Mouse (Mus musculus) cerebellum, adult 8-10 months (tissue): ENCODE measurements at regions not wholly inside any gene's neighbourhood (a gene's known extent, or its start where the extent isn't known, plus 50 kb on each side); places are given as distances from the start of the nearest gene placed in this dataset.
"Not testable (repeated sequence)": the region's sequence is repeated elsewhere in the genome, so short reads cannot be mapped to it uniquely, and the experiment has no call there.

Experiments
- DNase-seq: peaks from one replicate; pipeline ENCODE4 v3.0.0; 2022

DNA sequence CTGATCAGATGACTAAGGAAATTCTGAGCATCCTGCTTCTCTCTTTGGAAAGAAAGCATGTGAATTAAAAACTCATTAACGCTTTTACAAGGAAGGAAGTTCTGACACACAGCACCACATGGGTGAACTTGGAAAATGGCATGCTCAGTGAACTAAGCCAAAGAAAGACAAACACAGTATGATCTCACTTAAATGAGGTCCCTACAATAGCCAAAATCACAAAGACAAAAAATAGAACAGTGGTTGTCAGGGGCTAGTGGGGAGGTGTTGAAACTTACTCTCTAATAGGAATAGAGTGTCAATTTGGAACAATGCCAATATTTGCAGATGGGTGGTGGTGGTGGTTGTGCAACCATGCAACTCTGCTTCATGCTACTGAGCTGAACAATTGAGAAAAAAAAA lies 172.7 kb upstream of the Prkcq start:
- DNase-seq: no peak

DNA sequence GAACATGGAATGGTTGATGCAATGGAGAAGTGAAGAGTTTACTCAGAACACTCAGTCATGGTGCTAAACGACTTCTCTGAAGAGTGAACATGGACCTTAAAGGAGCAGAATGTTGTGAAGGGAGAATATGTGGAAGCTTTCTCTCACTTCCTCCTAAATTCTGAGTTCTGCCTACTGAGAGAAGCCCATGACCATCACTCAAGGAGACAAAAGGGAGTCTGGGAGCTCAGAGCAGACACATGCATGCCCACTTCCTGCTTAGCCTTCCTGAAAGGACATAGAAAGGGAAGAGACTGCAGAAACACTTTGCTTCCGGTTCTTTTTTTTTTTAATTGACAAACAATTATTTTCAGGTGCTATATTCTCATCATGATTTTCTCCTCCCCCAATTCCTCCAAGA lies 166.1 kb upstream of the Prkcq start:
- DNase-seq: no peak

DNA sequence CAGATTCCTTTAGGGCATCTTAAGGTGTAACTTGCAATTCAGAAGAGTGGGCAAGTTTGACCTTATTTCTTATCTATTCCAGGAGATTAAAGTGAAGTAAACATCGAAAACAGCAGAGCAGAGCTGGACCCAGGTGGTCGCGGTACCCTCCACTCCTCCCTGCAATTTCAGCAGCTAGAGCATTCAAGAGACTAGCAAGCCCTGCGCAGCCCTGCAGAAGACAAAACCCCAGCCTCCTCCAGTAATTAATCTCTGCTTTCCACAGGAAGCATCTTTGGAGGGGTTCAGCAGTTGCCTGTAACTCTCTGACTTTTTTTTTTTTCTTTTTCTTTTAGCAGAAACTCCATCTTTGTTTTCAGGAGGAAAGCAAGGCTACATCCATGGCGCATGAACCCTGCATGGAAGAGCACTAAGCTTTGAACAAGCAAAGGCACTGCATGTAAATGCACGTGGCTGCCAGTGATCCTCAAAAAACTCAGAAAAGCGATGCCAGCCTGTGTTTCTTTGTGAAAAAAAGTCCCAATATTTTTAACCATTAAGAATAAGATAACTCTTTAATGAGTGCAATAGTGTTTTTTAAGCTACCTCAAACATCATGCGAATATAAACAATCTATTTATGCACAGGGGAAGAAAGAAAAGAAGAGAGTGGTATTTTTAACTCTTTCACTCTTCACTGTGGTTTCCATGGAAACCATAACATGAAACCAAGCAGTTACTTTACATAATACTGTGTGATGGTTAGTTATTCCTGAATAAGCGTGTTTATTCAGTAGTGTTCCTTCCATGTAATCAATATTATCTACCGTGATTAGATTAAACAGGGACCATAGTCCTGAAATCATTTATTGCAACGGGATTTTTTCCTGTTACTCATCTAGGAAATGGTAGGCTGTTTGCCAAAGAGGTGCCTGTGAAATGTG lies 160.6 kb upstream of the Prkcq start:
- no peak for DNase-seq

DNA sequence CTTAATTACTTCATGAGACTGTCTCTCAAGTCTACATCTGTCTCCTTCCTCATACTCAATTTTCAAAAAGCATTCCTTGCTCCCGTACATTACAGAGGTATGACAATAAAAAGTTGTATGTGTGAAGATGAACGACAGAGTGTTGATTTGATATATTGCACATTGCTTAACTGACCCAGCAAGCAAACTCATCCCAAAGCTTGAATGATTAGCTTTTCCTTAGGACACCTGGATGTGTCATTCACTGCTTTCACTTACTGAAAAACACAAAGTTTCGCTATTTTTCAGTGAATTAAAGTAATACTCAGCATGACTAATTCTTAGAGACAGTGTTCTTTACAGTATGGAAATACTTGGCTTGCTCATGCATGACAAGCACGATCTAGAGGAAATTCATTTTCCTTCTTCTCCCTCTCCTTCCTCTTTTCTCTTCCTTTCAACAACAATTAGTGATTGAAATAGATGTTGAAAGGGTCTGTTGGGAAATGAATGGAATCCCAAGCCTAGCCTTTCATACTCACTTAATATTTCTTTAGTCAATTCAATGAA lies 159.5 kb upstream of the Prkcq start:
- no peak for DNase-seq

DNA sequence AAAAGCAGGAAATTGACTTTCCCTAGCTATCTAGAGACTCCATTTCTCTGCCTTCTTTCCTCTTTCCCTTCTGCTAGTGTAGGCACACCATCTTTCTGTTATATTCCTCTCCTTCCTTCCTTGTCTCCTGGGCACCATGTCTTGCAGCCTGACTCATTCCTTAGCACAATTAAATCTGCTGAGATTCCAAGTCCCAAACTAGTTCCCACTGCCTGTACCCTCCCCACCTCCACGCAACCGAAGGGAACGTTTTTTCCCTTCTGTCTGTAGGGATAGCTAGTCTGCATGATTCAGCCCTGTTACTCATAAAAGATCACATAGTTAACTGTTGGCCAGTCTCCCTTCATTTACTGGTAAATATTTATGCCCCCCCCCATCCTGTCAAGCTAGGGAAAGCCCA lies 158.8 kb upstream of the Prkcq start:
- no peak for DNase-seq

DNA sequence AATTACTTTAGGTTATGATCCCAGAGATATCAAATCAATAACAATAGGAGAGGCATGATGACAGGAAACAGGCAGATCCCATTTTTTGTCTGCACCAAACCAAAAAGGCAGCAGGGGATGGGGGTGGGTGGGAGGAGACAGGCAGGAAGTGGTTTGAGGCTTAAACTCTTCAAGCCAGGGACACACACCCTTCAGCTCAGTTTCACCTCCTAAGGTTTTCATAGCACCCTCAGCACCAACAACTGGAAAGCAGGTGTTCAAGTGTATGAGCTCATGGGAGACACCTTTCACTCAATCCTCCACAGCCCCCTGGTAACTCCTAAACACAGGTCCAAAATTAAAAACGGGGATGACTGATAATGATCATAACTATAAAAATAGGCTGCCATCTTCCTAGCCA lies 155.5 kb upstream of the Prkcq start:
- DNase-seq: no peak

DNA sequence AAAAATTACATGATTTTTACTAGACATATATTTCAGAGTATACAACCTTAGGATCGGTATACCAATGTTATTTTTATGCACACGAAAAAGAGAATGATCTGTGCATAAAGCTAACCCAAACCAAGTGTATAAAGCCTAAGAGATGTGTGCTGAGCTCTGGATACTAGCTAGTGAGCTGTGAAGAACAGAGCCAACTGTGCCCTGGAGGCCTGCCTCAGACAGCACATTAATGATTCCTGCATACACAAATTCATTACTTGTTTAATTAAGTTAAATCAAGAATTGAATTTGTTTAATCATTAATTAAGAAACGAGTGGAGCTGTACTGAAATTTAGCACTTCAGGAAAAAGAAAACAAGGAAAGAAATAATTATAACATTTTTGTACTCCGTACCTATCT lies 139.0 kb upstream of the Prkcq start:
- no peak for DNase-seq

DNA sequence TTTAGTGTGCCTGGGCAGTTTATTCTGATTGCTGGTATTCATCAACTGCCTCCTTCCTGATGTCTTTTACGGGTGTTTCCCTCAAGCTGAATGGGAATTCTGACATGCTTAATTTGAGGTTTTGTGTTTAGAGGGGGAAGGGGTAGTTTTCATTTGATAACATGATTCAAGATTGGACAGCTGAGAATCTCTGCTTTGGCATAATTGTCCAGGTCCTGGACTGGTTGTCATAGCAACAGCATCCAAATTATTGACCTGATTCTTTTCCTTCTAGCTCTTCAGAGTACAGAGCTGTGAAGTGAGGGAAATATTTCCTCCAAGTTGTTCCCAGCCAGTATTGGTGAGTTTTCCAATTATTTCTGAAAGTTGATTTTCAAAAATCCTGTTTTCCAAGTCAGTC lies 137.7 kb upstream of the Prkcq start:
- DNase-seq: no peak

DNA sequence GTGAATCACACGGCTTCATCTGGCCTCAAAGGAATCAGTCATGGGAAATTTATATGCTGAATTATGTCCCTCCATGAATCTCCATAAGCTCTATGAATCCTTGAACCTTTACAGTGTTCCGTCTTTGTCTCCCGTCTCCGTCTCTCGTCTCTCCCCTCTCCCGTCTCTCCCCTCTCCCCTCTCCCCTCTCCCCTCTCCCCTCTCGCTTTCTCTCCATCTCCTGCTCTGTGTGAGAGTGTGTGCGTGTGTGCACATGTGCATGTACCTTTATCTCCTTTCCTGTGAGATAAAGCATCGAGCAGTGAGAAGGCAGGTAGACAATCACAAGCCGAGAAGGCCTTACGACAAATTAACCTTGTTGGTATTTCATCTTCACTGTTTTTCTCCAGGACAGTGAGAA lies 134.6 kb upstream of the Prkcq start:
- DNase-seq: no peak

DNA sequence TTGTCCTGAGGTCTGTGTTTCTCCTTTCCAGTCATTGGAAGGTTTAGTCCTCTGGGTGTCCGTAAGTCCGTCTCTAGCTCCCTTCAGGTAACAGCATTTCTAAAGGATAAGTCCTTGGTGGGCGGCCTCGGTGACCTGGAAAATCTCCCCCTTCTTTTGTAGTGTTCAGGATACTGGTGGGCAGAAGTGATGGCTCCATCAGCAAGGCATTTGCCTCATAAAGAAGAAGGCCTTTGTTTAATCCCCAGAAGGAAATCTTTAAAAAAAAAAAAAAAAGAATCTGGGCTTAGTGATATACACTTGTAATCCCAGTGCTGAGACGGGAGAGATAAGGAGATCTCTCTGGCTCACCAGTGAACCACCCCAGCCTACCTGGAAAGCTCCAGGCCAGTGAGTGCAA lies 133.5 kb upstream of the Prkcq start:
- no peak for DNase-seq

DNA sequence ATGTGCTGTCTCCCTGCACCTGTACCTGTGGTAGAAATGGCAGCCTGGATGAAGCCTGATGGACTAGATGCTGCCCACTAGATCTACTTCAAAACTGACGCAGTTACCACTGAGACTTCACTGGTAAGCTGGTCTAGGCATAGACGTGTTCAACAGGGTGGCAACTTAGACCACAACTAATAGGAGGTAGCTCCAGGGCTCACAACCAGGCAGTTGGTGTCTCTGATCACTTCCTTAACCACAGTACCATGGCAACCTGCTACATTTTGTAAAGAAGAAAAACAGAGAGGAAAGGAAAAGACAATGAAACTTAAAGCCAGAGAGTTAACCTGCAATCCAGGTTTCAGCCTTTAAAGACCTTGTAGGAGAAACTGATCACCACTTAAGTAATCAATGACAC lies 131.9 kb upstream of the Prkcq start:
- DNase-seq: no peak

DNA sequence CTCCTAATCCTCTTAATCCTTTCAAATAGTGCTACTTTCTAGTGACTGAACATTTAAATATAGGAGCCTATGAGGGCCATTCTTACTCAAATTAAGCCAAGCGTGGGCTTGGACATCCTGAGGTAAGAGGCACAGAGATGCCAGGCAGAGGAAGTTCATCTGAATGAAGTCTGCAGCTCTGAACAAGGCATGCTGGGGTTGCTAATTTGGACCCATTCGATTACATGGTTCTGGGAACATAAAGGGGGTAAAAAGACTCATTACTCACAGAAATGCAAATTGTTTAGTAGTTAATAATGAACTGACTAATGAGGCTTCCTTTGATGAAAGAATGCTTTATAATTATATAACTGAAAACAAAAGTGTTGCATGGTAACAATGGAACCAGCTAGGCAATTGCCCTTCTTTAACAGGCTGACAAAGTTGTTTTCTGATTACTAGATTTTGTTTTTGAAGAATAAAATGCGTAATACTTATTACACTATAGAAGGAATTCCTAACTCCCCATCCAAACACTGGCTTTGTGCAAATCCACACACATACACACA lies 127.1 kb upstream of the Prkcq start:
- no peak for DNase-seq

DNA sequence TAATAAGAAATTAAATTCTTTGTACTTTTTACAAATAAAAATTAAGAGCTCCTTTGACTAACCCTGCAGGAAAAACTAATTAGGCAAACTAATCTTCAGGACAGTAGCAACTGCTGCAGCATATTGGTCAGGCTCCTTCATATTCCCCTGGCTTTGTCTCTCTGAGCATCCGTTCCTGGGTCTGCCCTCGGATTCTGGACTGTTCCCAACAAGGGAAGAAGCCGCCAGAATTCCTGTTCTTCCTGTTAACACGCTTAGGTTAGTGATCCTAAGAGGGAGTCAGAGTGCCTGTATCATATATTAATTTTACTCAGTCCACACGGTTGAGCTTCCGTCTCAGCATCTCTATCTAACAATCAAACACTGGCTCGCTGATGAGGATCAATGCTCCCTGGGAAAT lies 120.3 kb upstream of the Prkcq start:
- no peak for DNase-seq

DNA sequence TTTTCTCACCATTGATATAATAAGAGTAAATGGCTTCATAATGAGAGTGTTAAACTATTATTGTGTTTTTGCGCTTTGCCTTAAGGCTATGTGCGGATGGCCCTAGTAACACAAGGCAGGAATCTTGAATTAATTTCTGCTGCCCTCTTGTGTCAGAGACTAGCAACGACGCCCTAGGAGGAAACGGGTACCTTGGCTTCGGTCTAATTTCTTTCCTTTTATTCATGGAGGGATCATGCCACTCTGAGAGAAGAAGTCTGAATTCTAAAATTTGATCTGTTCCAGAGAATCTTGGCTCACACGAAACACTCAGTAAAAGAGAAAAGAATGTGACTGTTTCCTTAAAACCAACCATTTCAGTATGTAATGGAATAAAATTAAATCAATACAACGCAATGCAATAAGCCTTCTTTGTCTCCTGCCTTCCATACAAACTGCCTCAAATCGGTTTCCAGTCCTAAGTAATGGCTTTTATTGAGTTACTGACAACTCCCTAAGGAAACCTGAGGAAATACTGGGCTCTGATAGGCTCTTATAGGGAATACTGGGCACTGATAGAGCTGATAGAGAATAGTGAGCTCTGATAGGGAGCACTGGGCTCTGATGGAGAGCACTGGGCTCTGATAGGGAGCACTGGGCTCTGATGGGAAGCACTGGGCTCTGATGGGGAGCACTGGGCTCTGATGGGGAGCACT lies 112.0 kb upstream of the Prkcq start:
- peak; percentile 5 for DNase-seq

DNA sequence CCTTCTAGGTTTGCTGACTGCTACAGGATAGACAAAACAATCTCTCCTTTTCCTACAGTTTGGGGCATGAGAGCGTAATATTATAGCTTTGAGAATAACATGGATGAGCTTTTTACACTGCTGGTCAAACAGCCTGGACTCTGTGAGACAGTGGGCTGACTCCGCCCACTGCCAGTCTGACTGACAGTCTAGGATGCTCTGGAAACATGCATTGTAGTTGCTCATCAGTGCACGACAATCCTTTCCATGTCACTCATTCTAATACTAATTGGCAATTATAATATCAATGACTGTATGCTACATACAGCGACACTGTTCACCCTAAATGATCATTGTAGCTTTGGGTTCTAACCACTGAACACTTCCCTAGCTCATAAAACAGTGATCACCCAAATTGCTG lies 104.5 kb upstream of the Prkcq start:
- DNase-seq: no peak

DNA sequence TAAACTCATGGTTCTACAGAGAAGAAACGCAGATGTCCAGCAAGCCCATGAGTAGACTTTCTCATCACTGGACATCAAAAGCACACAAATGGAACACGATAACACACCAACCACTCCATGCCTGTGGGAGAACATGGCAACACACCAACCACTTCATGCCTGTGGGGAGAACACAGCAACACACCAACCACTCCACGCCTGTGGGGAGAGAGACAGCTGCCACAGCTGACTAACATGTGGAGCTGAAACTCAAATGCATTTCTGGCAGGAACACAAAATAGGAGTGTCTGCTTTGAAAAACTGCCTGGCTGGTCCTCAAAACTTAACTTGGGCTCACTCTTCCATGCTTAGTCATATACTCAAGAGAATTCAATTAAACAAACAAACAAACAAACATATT lies 88.4 kb upstream of the Prkcq start:
- no peak for DNase-seq

DNA sequence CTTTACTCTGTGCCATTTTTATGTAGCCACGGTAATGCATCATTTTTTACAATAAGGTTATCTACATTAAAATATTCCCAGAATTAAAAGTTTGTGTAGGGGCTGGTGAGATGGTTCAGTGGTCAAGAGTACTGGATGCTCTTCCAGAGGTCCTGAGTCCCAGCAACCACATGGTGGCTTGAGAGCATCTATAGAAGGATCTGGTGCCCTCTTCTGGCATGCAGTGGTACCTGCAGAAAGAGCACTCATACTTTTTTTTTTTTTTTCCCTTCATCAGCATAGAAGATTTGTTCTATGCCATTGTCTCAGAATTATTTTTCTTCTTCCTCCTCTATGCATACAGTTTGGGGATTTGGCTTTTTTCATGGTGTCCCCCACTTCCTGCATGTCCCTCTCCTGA lies 84.9 kb upstream of the Prkcq start:
- no peak for DNase-seq

DNA sequence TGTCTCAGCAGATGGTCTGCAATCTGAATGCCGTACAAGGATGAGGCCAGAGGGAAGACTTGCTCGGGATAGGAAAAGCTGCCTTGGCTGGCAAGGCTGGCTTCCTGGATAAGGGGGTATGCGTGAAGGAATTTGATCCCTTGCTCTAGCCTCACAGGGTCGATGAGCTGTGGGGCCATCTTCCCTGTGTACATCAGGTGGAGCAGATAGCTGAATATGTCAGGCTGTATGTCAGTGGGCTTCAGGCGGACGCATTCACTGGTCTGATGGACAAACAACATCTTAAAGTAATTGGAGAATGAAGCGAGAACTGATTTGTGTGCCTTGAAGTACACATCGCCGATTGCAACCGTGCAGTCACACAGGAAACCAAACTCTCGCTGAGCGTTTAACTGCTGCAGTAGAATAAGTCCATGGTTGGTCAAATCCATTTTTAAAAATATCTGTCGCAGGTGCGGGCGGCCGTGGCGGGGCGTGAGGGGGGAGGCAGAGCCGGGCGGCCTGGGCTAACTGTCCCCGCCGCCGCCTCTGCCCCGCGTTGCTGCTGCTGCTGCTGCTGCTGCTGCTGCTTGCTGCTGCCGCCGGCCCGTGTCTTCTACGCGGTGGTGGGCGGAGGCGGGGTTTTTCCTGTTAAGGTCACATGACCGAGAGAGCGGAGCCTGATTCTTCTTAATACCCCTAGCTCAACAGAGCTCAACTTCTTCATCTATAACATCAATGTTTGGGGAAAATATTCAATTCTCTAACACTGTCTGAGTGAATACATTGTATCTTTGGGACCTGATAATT lies 71.9 kb upstream of the Prkcq start:
- not testable (repeated sequence) for DNase-seq

DNA sequence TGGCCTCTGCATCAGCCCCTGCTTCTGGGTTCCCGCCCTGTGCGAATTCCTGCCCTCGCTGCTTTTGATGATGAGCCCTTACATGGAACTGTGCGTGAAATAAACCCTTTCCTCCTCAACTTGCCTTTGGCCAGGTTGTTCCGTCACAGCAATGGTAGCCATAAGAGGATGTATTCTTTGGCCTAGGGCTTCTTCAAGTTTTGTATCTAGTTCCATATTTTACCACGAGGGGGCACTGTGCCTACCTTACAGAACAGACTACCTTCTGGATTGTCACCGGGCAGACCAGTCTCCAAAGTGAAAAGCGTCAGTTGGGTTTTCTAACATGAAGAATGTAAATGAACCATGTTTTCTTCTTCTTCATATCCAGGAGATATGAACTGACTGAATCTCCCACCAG lies 58.7 kb upstream of the Prkcq start:
- DNase-seq: peak; percentile 10

DNA sequence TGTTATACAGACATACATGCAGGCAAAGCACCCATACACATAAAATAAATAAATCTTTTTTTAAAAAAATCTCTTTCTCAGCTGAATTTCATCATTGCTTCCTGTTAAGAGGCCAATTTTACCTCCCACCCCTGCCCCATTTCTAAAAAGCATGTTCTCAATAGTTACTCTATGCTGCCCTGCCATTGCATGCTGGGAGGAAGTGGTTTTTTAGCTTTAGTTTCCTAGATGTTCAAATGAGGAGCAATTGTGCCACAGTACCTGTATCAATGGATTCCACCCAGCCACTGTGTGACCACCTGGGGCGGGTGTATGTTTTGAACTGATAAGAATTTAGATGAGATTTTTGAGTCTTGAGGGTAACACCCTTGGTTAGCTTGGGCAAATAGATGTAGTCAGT lies 53.3 kb upstream of the Prkcq start:
- DNase-seq: no peak

DNA sequence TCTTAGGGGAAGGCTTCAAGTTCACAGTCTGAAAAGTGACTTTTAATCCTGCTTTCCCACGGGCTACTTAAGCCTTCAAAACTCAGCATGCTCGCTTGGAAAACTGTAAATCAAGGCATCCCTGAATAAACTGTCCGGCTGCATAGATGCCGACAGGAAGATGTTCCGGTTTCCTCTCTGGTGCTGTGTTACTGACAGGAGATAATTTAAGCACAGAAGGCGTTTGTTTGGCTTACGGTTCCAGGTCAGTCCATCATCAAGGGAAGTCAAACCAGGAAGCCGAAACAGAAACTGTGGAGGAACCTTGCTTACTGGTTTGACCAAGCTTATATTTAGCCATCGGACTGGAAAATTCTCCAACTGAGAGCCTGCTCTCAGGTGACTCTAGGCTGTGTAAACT lies 52.6 kb upstream of the Prkcq start:
- no peak for DNase-seq
